Mouse (Mus musculus): ENCODE results near the gene Tmem262. TPM values are rescaled to one million over a fixed set of nuclear protein-coding genes. Genes with fewer than 3 reads are reported as not detected.

The Tmem262 gene
- total and polyA plus RNA-seq, 2 experiments from 2014 or later: not detected

- Histone ChIP-seq H3K36me3 (ENCODE audit: insufficient read depth) (peaks cover 34% of the 10 kb centered on the region), H3K4me2 (ENCODE audit: low read depth) (peak within 1 kb of the TSS; percentile 90), H3K9ac (peak within 1 kb of the TSS; percentile 91), H3K9me3 (ENCODE audit: low read length) (no peaks in the 10 kb centered on the region), H3K4me3 (ENCODE audit: low read depth, low read length) (peak within 1 kb of the TSS; percentile 76), H3K4me1 (ENCODE audit: insufficient read depth) (peaks cover 15% of the 10 kb centered on the region), H3K27ac (ENCODE audit: low read depth, low read length) (peak within 1 kb of the TSS; percentile 92), H3K27me3 (ENCODE audit: insufficient read depth, low read length) (no peaks in the 10 kb centered on the region)
- 2% methylated on average over 77 of the region's 77 CpGs for WGBS
- TF ChIP-seq CTCF (IDR thresholded peaks at IDR 0.05; ENCODE audit: low read depth): no peak; the same call in 1 of the 2 replicates
- peak; percentile 97 for DNase-seq
- ATAC-seq: peak; percentile 95
Measured at GRCm38 (mm10) chr19:6117986-6118676, 38.3 kb downstream of the Tmem262 start, which contains the start of gene Sac3d1. Gene Sac3d1, minus strand, starts transcription at chr19:6118650.

- peak overlapping the region; percentile 76 for H3K4me3 ChIP-seq (ENCODE audit: low read depth, low read length)
- peak overlapping the region; percentile 91 for H3K9ac ChIP-seq
- no peaks in the 10 kb centered on the region for H3K9me3 ChIP-seq (ENCODE audit: low read length)
- no peak for TF ChIP-seq CTCF (IDR thresholded peaks at IDR 0.05; ENCODE audit: low read depth)
- H3K4me1 ChIP-seq (ENCODE audit: insufficient read depth): peaks cover 15% of the 10 kb centered on the region
- H3K27me3 ChIP-seq (ENCODE audit: insufficient read depth, low read length): no peaks in the 10 kb centered on the region
- H3K27ac ChIP-seq (ENCODE audit: low read depth, low read length): peak overlapping the region; percentile 92
- peak overlapping the region; percentile 90 for H3K4me2 ChIP-seq (ENCODE audit: low read depth)
- DNase-seq (no peak), ATAC-seq (peak; percentile 26)
- peaks cover 34% of the 10 kb centered on the region for H3K36me3 ChIP-seq (ENCODE audit: insufficient read depth)
- WGBS: 0% methylated on average over 8 of the region's 8 CpGs
Measured at GRCm38 (mm10) chr19:6118677-6119185, 38.9 kb downstream of the Tmem262 start.

- ATAC-seq (no peak), DNase-seq (no peak)
- TF ChIP-seq CTCF (IDR thresholded peaks at IDR 0.05; ENCODE audit: low read depth): no peak
- Histone ChIP-seq H3K9ac (no peak overlapping the region), H3K9me3 (ENCODE audit: low read length) (no peaks in the 10 kb centered on the region), H3K4me3 (ENCODE audit: low read depth, low read length) (no peak overlapping the region), H3K4me2 (ENCODE audit: low read depth) (no peak overlapping the region), H3K27ac (ENCODE audit: low read depth, low read length) (no peak overlapping the region), H3K27me3 (ENCODE audit: insufficient read depth, low read length) (no peaks in the 10 kb centered on the region), H3K4me1 (ENCODE audit: insufficient read depth) (peaks cover 15% of the 10 kb centered on the region), H3K36me3 (ENCODE audit: insufficient read depth) (peaks cover 12% of the 10 kb centered on the region)
- WGBS: 44% methylated on average over 19 of the region's 19 CpGs
Measured at GRCm38 (mm10) chr19:6121761-6122160, 41.9 kb downstream of the Tmem262 start.

GRCm38 (mm10) chr19:6123330-6123729 lies 43.5 kb downstream of the Tmem262 start:
- H3K27me3 ChIP-seq (ENCODE audit: insufficient read depth, low read length): no peaks in the 10 kb centered on the region
- no peak overlapping the region for H3K4me2 ChIP-seq (ENCODE audit: low read depth)
- H3K9ac ChIP-seq: no peak overlapping the region
- DNase-seq (no peak), ATAC-seq (no peak)
- no peak overlapping the region for H3K4me3 ChIP-seq (ENCODE audit: low read depth, low read length)
- WGBS: 63% methylated on average over 8 of the region's 8 CpGs
- no peaks in the 10 kb centered on the region for H3K9me3 ChIP-seq (ENCODE audit: low read length)
- H3K4me1 ChIP-seq (ENCODE audit: insufficient read depth): peaks cover 8% of the 10 kb centered on the region; the same call in 1 of the 2 replicates
- H3K27ac ChIP-seq (ENCODE audit: low read depth, low read length): no peak overlapping the region
- TF ChIP-seq CTCF (IDR thresholded peaks at IDR 0.05; ENCODE audit: low read depth): no peak
- peaks cover 12% of the 10 kb centered on the region for H3K36me3 ChIP-seq (ENCODE audit: insufficient read depth)

DNA sequence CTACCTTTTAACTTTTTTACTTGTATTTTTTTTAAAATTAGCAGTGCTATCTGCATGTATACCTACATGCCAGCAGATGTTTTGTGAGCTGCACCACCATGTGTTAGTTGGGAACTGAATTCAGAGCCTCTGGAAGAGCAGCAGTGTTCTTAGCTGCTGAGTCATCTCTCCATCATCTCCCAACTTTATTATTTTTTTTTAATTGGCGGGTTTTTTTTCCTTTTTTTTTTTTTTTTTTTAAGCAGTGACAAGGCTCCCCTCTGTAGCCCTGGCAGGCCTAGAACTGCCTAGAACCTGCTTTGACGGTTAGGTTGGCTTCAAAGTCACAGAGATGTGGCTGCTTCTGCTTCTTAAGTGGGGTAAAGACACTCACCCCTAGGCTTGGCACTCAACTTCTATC lies 45.1 kb downstream of the Tmem262 start:
- Histone ChIP-seq H3K4me1 (ENCODE audit: insufficient read depth) (no peaks in the 10 kb centered on the region; the same call in 1 of the 2 replicates), H3K36me3 (ENCODE audit: insufficient read depth) (peaks cover 12% of the 10 kb centered on the region), H3K4me3 (ENCODE audit: low read depth, low read length) (no peak overlapping the region), H3K4me2 (ENCODE audit: low read depth) (no peak overlapping the region), H3K27ac (ENCODE audit: low read depth, low read length) (no peak overlapping the region), H3K9ac (no peak overlapping the region), H3K27me3 (ENCODE audit: insufficient read depth, low read length) (no peaks in the 10 kb centered on the region), H3K9me3 (ENCODE audit: low read length) (no peaks in the 10 kb centered on the region)
- DNase-seq: no peak
- WGBS: 71% methylated on average over 2 of the region's 2 CpGs
- TF ChIP-seq CTCF (IDR thresholded peaks at IDR 0.05; ENCODE audit: low read depth): no peak
- no peak for ATAC-seq

GRCm38 (mm10) chr19:6126289-6126688 lies 46.5 kb downstream of the Tmem262 start:
- Histone ChIP-seq H3K9ac (no peak overlapping the region), H3K4me3 (ENCODE audit: low read depth, low read length) (no peak overlapping the region), H3K27ac (ENCODE audit: low read depth, low read length) (no peak overlapping the region), H3K4me2 (ENCODE audit: low read depth) (no peak overlapping the region), H3K36me3 (ENCODE audit: insufficient read depth) (peaks cover 4% of the 10 kb centered on the region; the same call in 1 of the 2 replicates), H3K4me1 (ENCODE audit: insufficient read depth) (no peaks in the 10 kb centered on the region; the same call in 1 of the 2 replicates), H3K27me3 (ENCODE audit: insufficient read depth, low read length) (no peaks in the 10 kb centered on the region), H3K9me3 (ENCODE audit: low read length) (no peaks in the 10 kb centered on the region)
- DNase-seq (peak; percentile 61), ATAC-seq (no peak)
- peak; percentile 71 for TF ChIP-seq CTCF (IDR thresholded peaks at IDR 0.05; ENCODE audit: low read depth)
- WGBS: 24% methylated on average over 4 of the region's 4 CpGs
